In genomic region chr19:36715591-36715990, GRCm38 (mm10) we compare ENCODE assay signal across 23 mouse cellular contexts. TPM values are rescaled to one million over a fixed set of nuclear protein-coding genes. Genes with fewer than 3 reads are reported as not detected.
DNase-seq lines count a peak whose midpoint lies in the region; ATAC-seq lines count a peak whose summit lies in the region.
"Had no signal": no experiment of that assay in that cellular context is flagged by ENCODE, and none has a peak within 500 bp of the region (broad histone marks: within the 10 kb centered on the region; RNA-seq: fewer than 3 reads in every experiment).

No protein-coding gene starts in this region.

- no peaks in the 10 kb centered on the region for H3K9me3 ChIP-seq in intestine, embryonic 14.5 days (ENCODE audit: control insufficient read depth, low read length)
- no peaks in the 10 kb centered on the region for H3K9me3 ChIP-seq in intestine, embryonic 16.5 days (ENCODE audit: control insufficient read depth, low read length)
- H3K9me3 ChIP-seq: embryonic facial prominence, embryonic 13.5 days; embryonic facial prominence, embryonic 15.5 days; forebrain, embryonic 10.5 days had no signal

- no peak for DNase-seq in frontal cortex, postnatal 14 days (ENCODE audit: low spot score in 2 of 2)
- DNase-seq in intestine, embryonic 14.5 days (ENCODE audit: low spot score) = peak; percentile 3
- DNase-seq in testis, postnatal 10 days (ENCODE audit: low spot score) = peak; percentile 19
- no peak for DNase-seq in testis, postnatal 14 days (ENCODE audit: low spot score)
- DNase-seq: adrenal gland, adult 2 months; adrenal gland, postnatal 10 days; adrenal gland, postnatal 25 days; cerebellum, adult 11 months; cerebellum, adult 18-20 months; cerebellum, adult 8-10 months; cerebellum, adult 9-11 months; cerebellum, postnatal 14 days; cerebellum, postnatal 36 days; embryo, embryonic 11 days had no signal

- H3K27me3 ChIP-seq in intestine, embryonic 14.5 days (replicated peaks; ENCODE audit: control insufficient read depth, insufficient read depth, low read length) = no peaks in the 10 kb centered on the region
- H3K27me3 ChIP-seq in intestine, embryonic 16.5 days (replicated peaks; ENCODE audit: control insufficient read depth, insufficient read depth, low read length) = no peaks in the 10 kb centered on the region
- H3K27me3 ChIP-seq: embryonic facial prominence, embryonic 13.5 days; embryonic facial prominence, embryonic 15.5 days; forebrain, embryonic 13.5 days had no signal

- H3K4me3 ChIP-seq in intestine, embryonic 14.5 days (ENCODE audit: low read depth, low read length) = no peak overlapping the region
- H3K4me3 ChIP-seq in intestine, embryonic 16.5 days (ENCODE audit: low read length) = no peak overlapping the region
- H3K4me3 ChIP-seq: embryonic facial prominence, embryonic 13.5 days; embryonic facial prominence, embryonic 15.5 days; erythroblast, embryonic 14.5 days; forebrain, embryonic 10.5 days; forebrain, embryonic 13.5 days had no signal

- no peak overlapping the region for H3K9ac ChIP-seq in intestine, embryonic 14.5 days (ENCODE audit: low read length)
- H3K9ac ChIP-seq in intestine, embryonic 16.5 days (ENCODE audit: low read depth, low read length) = no peak overlapping the region
- H3K9ac ChIP-seq: embryonic facial prominence, embryonic 13.5 days; embryonic facial prominence, embryonic 15.5 days; forebrain, embryonic 13.5 days had no signal

- no peak overlapping the region for H3K4me2 ChIP-seq in intestine, embryonic 14.5 days (ENCODE audit: low read length)
- no peak overlapping the region for H3K4me2 ChIP-seq in intestine, embryonic 16.5 days (ENCODE audit: low read depth, low read length)
- H3K4me2 ChIP-seq: embryonic facial prominence, embryonic 13.5 days; embryonic facial prominence, embryonic 15.5 days; forebrain, embryonic 13.5 days had no signal

- no peak overlapping the region for H3K27ac ChIP-seq in intestine, embryonic 14.5 days (ENCODE audit: low read depth)
- H3K27ac ChIP-seq in intestine, embryonic 16.5 days (ENCODE audit: low read length) = no peak overlapping the region
- H3K27ac ChIP-seq: embryonic facial prominence, embryonic 13.5 days; embryonic facial prominence, embryonic 15.5 days; forebrain, embryonic 10.5 days; forebrain, embryonic 13.5 days had no signal

- 93% methylated on average over 10 of the region's 10 CpGs for WGBS in intestine, embryonic 14.5 days
- 92% methylated on average over 10 of the region's 10 CpGs for WGBS in intestine, embryonic 16.5 days

- H3K4me1 ChIP-seq in intestine, embryonic 14.5 days (replicated peaks; ENCODE audit: control insufficient read depth, insufficient read depth, low read length) = no peaks in the 10 kb centered on the region
- 0 out of 2 replicates have a peak, but pooled peaks cover 2% of the 10 kb centered on the region for H3K4me1 ChIP-seq in intestine, embryonic 16.5 days (ENCODE audit: control insufficient read depth, insufficient read depth, low read length)
- H3K4me1 ChIP-seq: embryonic facial prominence, embryonic 13.5 days; embryonic facial prominence, embryonic 15.5 days; forebrain, embryonic 10.5 days; forebrain, embryonic 13.5 days had no signal

- no peaks in the 10 kb centered on the region for H3K36me3 ChIP-seq in intestine, embryonic 14.5 days (ENCODE audit: control insufficient read depth, insufficient read depth, low read length)
- H3K36me3 ChIP-seq in intestine, embryonic 16.5 days (ENCODE audit: control insufficient read depth, insufficient read depth, low read length) = no peaks in the 10 kb centered on the region
- H3K36me3 ChIP-seq: embryonic facial prominence, embryonic 13.5 days; embryonic facial prominence, embryonic 15.5 days; forebrain, embryonic 10.5 days had no signal

- ATAC-seq in frontal cortex, adult (ENCODE audit: low TSS enrichment) = peak; percentile 52; the same call in 1 of the 2 replicates
- no peak for ATAC-seq in intestine, embryonic 14.5 days (replicated peaks; ENCODE audit: low FRiP score, low TSS enrichment, low read depth)
- ATAC-seq in intestine, embryonic 16.5 days = no peak
- ATAC-seq: forebrain, embryonic 13.5 days; forebrain, embryonic 16.5 days had no signal

RNA-seq across cellular contexts. Expression of gene Ppp1r3c, which starts 20.9 kb away (rescaled TPM):
- polyA plus RNA-seq in intestine, embryonic 14.5 days (2014; fragmentation: Nextera tagmentation; extraction: Ambion mirVana) = 10.0 and 11.7 TPM in 2 replicates
- polyA plus RNA-seq in intestine, embryonic 16.5 days (2015; fragmentation: Nextera tagmentation; extraction: Ambion mirVana) = 10.3 and 10.5 TPM in 2 replicates
- polyA plus RNA-seq: C2C12; erythroblast, embryonic 14.5 days had no signal

Comparison
In these comparisons a context has a peak if more than half of its experiments do, and no peak if none do; other contexts are left out.
1. DNase-seq: peak in intestine, embryonic 14.5 days (single experiment) and testis, postnatal 10 days (single experiment); none in frontal cortex, postnatal 14 days (0 of 2) and testis, postnatal 14 days (single experiment).